Mouse (Mus musculus) thymus, adult 2 months (tissue): Measurements from ENCODE around the gene Tenm4.

ENCODE experiments used
- CTCF ChIP-seq: fragments of 200-500 bp; IDR thresholded peaks from 2 replicates; pipeline ENCODE4 v1.5.1; 2012; ENCODE audit warnings: mild to moderate bottlenecking, control low read depth, low read length, moderate library complexity, borderline replicate concordance; ENCODE audit not compliant: control insufficient read depth, poor library complexity, insufficient read depth; ENCODE audit errors: extremely low read depth
- POLR2A ChIP-seq: fragments of 200-500 bp; IDR thresholded peaks from 2 replicates; pipeline ENCODE4 v1.6.1; 2012; ENCODE audit warnings: mild to moderate bottlenecking, low read length, control low read depth, moderate library complexity; ENCODE audit not compliant: control insufficient read depth, poor library complexity, insufficient read depth; ENCODE audit errors: extremely low read depth

DNA sequence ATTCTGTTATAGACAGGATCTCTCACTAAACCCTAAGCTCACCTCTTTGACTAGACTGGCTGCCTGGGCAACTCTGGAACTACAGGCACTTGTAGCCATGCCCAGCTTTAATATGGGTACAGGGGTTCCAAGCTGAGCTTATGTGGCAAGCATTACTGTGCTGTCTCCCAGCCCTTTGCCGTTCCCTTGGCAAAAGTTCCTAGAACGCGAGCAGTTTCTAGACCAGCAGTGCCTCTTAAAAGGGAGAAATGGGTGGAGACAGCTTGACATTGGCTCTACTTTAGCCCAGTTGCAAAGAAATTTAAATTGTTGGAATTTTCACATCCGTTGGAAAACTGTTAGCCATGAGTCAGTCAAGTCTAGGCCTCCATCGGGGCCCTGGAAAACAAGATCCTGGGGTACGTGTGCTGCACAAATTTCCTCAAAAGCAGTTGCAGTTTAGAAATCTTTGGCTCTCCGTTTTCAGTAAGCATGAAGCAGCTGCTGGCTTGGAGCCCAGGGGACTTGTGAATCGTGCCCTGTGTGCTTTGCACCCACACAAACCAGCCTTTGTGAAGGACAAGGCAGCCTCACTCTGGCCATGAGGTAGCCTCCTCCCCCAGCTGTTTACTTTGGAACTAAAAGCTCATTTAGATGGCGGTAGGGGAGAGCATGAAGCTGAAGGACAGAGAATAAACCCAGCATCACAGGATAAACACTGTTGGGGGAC, 625.1 kb downstream of the Tenm4 start:
- TF ChIP-seq CTCF (no peak), POLR2A (no peak)
